Mouse (Mus musculus) spleen, adult 2 months (tissue): ENCODE measurements at regions not wholly inside any gene's neighbourhood (a gene's known extent, or its start where the extent isn't known, plus 50 kb on each side); places are given as distances from the start of the nearest gene placed in this dataset.

Experiments
- DNase-seq, 2 experiments: peaks; one replicate each; pipeline versions ENCODE4 v3.0.0 to v3.0.0-alpha.2; 2012 to 2021; ENCODE audit warnings: low spot score in 2 of 2, low read depth in 1 of 2
- H3K27ac ChIP-seq: fragments of 200-500 bp; 2 replicates; pipeline ENCODE4 v1.5.1; 2012; ENCODE audit warnings: low read length, inconsistent platforms; ENCODE audit not compliant: insufficient read depth
- H3K27me3 ChIP-seq: fragments of 200-500 bp; 2 replicates; pipeline ENCODE4 v1.6.1; 2012; ENCODE audit warnings: mild to moderate bottlenecking, moderate library complexity, low read length, inconsistent platforms; ENCODE audit not compliant: control insufficient read depth, insufficient read depth
- H3K36me3 ChIP-seq: fragments of 200-500 bp; 2 replicates; pipeline ENCODE4 v1.6.1; 2012; ENCODE audit warnings: mild to moderate bottlenecking, low read length, inconsistent platforms; ENCODE audit not compliant: control insufficient read depth, insufficient read depth
- H3K4me1 ChIP-seq: fragments of 200-500 bp; 2 replicates; pipeline ENCODE4 v1.6.1; 2011; ENCODE audit warnings: inconsistent platforms; ENCODE audit not compliant: control insufficient read depth, insufficient read depth, insufficient read length
- H3K4me3 ChIP-seq: fragments of 200-500 bp; 2 replicates; pipeline ENCODE4 v1.5.1; 2011; ENCODE audit warnings: mild to moderate bottlenecking, inconsistent platforms; ENCODE audit not compliant: insufficient read depth, insufficient read length; ENCODE audit errors: extremely low read depth
- CTCF ChIP-seq: fragments of 200-500 bp; IDR thresholded peaks from 2 replicates; pipeline ENCODE4 v1.5.1; 2011; ENCODE audit warnings: mild to moderate bottlenecking, inconsistent platforms; ENCODE audit not compliant: insufficient read depth, insufficient read length, insufficient replicate concordance; ENCODE audit errors: extremely low read depth
- POLR2A ChIP-seq: fragments of 200-500 bp; IDR thresholded peaks from 2 replicates; pipeline ENCODE4 v1.6.1; 2011; ENCODE audit warnings: low read depth, low read length, inconsistent platforms
- WGBS: fragments of 180-500 bp; shearing (Covaris S2); methylation state at CpG from one replicate; pipeline ENCODE4 v1.1.7; 2018; 5-methylcytosine and 5-hydroxymethylcytosine counted together

DNA sequence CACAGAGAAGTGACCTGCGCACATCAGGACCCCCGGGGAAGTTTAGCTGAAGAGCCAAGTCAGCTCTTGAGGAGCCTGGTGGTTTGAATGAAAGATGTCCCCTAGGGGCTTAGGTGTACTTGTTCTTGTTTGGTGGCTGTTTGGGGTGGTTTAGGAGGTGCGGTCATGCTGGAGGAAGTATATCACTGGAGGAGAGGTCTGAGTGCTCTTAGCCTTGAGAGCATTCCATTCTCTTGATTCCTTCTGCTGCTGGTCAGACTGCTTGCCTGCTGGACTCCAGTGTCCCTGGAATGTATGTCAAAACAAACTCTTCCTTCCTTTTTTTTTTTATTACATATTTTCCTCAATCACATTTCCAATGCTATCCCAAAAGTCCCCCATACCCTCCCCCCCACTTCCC is 62.5 kb upstream of the Gm5148 start:
- no peak for TF ChIP-seq CTCF
- TF ChIP-seq POLR2A, result no peak
- Histone ChIP-seq H3K4me3 (no peak overlapping the region), H3K4me1 (no peaks in the 10 kb centered on the region), H3K27ac (no peak overlapping the region), H3K36me3 (no peaks in the 10 kb centered on the region), H3K27me3 (no peaks in the 10 kb centered on the region)
- 91% methylated on average over 3 of the region's 3 CpGs for WGBS
- no peak for DNase-seq

DNA sequence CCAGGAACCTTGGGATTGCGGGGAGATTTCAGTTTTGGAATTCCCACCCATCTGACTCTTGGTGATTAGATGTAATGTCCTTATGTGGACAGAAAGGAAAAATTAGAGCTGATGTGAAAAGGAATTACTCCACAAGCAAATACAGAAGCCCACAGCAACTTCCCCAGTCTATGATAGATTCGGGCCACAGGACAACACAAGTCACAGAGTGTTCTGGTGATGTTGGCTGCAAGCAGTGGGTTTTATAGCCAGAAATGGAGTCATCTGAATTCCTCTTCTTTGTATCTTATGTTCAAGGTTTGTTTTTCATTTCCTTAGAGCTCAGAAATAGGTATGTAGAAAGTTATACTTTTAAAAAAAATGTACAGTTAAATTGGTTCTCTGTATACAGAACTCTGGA is 56.8 kb upstream of the Gm5148 start:
- Histone ChIP-seq H3K36me3 (no peaks in the 10 kb centered on the region), H3K27me3 (no peaks in the 10 kb centered on the region), H3K27ac (no peak overlapping the region), H3K4me3 (no peak overlapping the region), H3K4me1 (no peaks in the 10 kb centered on the region)
- no peak for DNase-seq
- WGBS, result 94% methylated on average over 2 of the region's 2 CpGs
- TF ChIP-seq CTCF (no peak), POLR2A (no peak)

- no peaks in the 10 kb centered on the region for H3K36me3 ChIP-seq
- H3K27me3 ChIP-seq, result no peaks in the 10 kb centered on the region
- H3K4me3 ChIP-seq, result no peak overlapping the region
- DNase-seq, result no peak
- H3K27ac ChIP-seq, result no peak overlapping the region
- H3K4me1 ChIP-seq, result no peaks in the 10 kb centered on the region
- WGBS, result 86% methylated on average over 11 of the region's 11 CpGs
- no peak for TF ChIP-seq POLR2A
- no peak for TF ChIP-seq CTCF
These were observed 55.7 kb upstream of the Gm5148 start for GRCm38 (mm10) chr3:37779867-37780475.

GRCm38 (mm10) chr3:37778386-37778785 is 54.1 kb upstream of the Gm5148 start:
- 94% methylated on average over 7 of the region's 7 CpGs for WGBS
- no peak overlapping the region for H3K27ac ChIP-seq
- TF ChIP-seq CTCF (no peak), POLR2A (no peak)
- DNase-seq, result no peak
- no peaks in the 10 kb centered on the region for H3K36me3 ChIP-seq
- H3K27me3 ChIP-seq, result no peaks in the 10 kb centered on the region
- H3K4me1 ChIP-seq, result no peaks in the 10 kb centered on the region
- no peak overlapping the region for H3K4me3 ChIP-seq

DNA sequence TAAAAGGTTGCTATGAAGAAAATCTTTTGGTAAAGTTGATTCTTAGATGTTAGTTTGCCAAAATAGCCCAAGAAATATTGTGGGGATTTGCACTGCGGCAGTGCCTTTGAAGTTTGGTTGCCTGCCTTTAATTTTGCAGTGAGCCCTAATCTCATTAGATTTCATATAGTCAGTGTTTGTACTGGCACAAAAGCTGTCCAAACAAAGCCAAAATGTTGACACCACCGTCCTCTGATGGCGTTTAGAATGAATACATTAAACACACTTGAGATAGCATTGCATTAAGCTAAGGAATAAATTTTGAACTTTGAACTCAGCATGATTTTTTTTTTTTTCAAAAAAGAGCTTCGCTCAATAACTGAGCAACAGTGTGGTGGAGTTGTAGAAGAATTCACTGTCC is 51.9 kb upstream of the Gm5148 start:
- Histone ChIP-seq H3K27me3 (no peaks in the 10 kb centered on the region), H3K27ac (no peak overlapping the region), H3K4me3 (no peak overlapping the region), H3K4me1 (no peaks in the 10 kb centered on the region), H3K36me3 (no peaks in the 10 kb centered on the region)
- WGBS, result 87% methylated on average over 4 of the region's 4 CpGs
- no peak for TF ChIP-seq POLR2A
- no peak for TF ChIP-seq CTCF
- DNase-seq, result no peak
